Mouse (Mus musculus): ENCODE results near the gene Ccl7.

Gene Ccl7

DNA sequence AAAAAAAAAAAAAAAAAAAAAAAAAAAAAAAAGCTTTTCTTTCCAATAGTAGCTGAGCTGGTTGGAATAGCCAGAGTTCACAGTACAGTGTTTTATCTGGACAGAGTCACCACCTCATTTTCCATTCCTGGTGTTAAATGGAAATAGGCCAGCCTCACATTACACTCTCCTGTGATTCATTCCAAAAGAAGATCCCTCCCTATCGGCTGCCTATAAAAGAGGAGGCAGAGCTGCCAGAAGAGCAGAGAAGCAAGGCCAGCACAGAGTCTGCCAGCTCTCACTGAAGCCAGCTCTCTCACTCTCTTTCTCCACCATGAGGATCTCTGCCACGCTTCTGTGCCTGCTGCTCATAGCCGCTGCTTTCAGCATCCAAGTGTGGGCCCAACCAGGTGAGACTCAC lies at the start of gene Ccl7:
Gene Ccl7 (plus strand): TSS at position 242 of the 400 bp plus-strand sequence.
- no peak for DNase-seq

DNA sequence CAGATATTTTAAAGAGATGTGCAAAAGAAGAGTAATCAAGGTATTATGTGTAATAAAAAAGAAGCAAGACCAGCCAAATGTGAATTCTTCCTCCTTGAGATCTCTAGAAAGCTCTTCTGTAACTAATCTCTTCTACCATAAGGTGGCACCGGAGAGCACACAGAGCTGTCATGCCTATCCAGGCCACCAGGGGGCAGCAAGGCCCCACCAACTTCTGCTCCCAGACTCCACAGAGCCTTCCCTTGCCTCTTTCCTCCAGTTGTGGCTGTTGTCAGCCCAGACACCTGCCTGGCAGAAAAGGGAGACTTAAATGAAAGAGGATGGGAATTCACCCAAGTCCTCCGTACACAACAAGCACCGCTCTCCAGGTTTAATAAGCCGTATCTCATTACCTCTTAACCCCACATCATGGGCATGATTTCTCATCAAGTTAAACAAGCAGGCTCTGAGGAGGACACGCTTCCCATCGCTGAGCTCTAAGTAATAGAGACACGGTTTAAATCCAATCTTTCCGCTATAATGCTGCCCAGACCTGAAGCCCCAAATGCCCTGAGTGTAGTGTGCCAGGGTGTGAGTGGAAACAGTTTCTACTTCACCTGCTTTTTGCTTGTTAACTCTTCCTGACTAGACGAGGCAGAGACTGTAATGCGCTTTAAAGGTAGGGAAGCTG lies 49.2 kb upstream of the Ccl7 start:
- peak; percentile 58 for DNase-seq

DNA sequence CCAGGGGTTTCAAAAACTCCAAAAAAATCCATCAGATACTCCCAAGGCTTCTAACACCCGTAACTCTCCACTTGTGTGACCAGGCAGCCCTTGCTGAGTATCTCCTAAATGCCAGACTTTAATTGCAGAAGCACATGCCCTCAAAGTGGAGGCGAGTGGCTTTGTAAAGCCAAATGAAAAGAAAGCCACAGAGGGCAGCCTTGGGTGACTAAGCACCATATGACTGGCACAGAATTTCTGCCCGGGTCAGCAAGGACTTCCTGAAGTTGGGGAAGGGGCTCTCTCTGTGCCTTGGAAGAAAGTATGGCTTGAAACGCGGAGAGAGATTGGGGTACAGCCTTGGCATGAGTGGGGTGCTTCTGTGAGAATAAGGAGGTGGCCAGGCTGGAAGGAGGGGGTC lies 48.4 kb upstream of the Ccl7 start:
- DNase-seq: no peak

DNA sequence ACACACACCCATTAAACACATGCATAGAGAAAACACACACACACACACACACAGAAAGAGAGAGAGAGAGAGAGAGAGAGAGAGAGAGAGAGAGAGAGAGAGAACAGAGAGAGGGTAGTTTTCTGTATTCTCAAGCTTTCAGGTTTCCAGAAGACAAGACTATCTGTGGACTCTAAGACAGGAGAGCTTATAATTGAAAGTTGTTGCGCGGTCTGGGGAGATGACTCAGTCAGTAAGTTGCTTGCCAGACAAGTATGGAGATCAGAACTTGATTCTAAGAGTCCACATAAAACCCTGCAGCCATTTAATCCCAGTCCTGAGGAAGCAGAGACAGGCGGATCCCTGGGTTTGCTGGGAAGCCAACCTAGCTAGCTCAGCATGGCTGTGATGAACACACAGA lies 46.9 kb upstream of the Ccl7 start:
- no peak for DNase-seq

DNA sequence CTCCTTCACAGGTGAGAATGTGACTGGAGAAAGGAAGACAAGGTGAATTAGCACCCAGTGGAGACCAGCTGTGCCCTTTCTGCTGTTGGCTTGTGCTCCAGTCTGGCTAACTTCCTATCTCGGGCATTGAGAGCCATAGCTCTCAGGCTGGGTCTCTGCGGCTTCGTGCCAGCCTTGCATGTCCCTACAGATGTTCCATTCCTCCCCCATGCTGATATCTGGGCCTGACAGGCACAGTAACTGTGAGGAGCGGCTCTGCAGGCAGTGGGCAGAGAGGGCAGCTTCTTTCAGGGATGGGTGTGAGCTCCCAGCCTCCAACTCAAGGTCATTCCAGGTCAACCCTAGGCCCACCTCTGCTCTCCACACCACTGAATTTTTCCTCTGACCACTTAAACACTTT lies 46.0 kb upstream of the Ccl7 start:
- no peak for DNase-seq

DNA sequence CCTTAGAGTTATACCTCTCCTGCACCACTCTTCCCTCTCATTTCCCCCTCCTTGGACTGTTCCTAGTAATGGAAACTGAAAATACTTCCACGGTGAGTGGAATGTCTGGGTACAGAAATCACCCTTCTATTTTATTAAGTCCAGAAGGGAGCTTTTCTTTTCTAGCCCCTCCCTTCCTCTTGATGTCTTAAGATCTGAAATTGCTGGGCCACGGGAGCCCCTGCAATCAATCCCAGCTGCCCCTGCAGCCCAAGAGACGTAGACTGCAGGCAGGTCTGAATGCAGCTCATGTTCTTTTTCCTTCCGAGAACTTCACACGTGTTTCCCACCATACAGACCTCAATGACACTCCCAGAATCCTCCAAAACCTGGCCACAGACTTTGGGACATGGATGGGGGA lies 44.9 kb upstream of the Ccl7 start:
- no peak for DNase-seq

DNA sequence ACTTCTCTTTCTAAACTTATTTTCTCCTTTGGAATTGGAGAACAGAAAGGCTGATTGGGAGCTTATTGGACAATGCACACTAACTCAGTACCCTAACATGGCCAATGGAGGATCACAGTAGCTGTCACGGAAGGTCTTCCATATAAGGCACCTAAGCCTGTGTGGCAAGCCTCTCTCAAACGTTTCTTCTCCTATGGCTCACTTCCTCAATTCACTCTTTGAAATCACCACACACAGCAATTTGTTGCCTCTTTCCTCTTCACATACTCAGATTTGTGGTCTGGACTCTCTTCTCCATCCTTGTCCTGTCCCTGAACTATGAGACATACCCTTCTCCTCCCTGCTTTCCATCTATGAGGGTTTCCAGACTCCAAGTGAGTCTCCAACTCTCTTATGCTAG lies 40.7 kb upstream of the Ccl7 start:
- DNase-seq: no peak

DNA sequence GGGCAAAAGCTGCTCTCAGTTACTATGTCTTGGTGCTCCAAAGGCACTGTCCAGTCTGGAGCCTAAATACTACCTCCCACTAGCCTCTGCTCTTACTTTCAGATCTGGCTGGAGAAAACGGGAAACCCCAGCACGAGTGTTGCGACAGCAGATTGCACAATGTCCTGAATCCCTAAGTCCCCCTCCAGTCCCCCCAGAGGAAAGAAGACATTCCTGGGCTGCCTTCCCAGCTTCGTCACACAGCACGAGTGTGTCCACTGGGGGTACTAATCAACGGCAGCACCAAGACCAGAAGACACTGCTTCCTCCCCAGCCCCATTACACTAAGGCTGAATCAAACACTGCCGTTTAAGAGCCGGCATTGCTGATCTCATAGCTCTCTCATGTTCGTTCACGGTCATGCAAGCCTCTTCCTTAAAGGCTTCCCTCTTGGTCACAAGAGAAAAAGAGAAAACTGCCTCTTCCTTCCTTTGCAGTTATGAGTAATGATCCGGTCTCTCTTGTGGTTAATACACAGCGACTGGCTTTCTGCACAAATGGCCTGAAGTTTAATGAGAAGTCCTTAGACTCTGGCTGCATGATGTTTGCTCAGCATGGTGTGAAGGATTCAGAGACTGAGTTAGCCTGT lies 38.6 kb upstream of the Ccl7 start:
- DNase-seq: no peak

DNA sequence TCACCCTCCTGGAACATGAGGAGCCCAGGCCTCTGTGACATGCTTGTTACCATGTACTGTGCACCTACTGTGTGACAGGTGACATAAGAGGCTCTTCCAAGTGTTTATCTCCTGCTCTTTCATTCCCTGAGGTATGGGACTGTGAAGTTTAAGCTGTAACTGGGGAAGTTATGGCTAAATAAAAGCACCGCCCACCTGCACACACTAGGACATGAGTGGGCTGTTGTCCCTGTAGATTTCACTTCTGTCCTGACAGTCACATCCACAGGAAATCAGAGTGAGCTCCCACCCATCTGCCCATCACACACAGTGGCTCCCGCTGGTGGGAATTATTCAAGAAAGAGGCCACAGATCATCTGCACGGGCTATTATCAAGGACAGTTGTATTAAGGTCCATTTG lies 35.4 kb upstream of the Ccl7 start:
- DNase-seq: no peak

DNA sequence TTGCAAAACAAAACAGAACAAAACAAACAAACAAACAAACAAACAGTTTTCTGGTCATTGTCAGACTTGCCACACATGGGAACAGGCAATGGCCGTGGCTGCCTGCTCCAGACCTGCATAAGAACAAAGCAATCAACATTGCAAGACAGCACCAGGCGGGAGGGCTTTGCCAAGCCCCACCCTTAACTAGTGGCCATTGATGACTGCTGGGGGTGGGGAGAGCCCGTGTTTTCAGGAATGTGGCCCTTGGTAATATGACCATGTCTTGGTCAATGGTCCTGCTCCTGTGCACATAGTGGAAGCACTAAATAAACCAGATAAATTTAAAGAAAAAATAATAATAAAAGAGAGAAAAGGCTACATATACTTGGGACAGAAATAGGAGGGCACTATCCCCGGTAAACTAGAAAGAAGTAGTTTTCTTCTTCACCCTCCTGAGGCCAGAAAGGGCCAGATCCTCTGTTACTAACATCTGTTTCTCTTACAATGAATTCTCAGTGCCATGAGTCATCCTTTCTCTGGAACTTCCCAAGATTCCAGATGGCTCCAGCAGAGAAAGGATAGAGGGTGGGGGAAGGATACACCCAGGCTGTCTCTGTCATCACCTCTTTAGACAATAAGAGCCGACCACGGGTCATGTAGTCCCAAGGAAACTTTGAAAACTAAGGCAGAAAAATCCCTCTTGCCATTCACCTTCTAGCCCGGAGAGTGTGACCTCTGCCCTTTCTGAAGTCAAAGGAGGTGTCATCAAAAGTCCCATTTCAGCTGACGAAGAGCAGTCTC lies 33.9 kb upstream of the Ccl7 start:
- DNase-seq: no peak

DNA sequence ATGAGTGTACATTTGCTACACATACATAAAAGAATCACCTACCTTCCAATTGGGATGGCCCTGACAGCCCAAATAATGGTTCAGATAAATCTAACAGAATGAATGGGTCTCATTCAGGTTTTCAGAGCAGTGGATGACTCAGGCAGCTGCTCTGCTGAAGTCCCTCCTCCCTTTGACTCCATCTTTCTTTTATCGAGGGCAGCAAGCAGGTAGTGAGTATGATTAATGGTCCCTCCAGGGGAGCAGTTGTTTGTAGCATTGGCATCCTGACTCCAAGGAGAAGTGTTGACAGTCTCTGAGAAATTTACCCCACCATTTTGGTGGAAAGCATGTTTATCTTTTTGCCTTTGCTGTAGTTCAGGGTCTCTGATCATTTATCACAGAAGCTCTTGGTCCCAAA lies 31.8 kb upstream of the Ccl7 start:
- no peak for DNase-seq

DNA sequence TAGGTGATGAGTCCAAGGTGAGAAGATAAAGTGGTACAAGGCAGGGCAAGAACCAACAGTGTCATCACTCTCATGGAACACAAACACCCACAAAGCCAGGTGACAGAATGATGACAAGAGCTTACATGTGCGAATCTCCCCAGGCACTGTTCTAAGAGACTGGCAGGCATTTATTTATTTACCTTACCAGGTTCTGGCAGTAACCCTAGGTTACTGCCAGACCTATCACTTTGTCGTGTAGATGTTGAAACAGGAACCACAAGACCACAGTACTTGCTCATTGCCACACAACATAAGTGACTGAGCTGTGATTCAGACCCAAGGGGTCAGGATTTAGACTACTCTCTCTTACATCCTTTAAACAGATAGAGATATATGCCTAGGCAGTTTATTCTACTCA lies 30.4 kb upstream of the Ccl7 start:
- DNase-seq: no peak

DNA sequence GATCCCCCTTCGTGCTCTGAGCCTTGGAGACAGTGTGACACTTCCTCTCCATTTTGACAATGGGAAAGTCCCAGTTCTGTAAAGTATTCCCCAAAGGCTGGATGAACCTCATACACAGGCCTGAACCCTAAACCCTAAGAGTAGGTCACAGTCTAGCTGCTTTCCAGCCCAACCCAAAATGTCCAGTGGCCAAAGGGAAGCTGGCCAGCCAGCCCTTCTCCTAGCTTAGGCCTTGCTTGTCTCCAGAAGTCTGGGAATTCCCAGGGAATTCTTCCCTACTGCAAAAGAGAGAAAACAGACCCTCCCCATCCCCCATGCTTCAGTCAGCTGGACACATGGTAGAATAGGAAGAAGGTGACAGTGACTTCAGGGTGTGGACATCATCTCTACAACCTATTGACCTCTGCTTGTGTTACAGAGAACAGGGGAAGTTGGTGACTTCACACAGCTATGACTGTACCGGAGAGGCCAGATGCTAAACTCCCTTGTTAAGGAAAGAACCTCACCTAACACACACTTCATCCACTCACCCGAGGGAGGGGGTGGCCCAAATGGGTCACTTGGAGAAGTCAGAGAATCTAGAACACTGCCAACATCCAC lies 29.2 kb upstream of the Ccl7 start:
- DNase-seq: no peak

DNA sequence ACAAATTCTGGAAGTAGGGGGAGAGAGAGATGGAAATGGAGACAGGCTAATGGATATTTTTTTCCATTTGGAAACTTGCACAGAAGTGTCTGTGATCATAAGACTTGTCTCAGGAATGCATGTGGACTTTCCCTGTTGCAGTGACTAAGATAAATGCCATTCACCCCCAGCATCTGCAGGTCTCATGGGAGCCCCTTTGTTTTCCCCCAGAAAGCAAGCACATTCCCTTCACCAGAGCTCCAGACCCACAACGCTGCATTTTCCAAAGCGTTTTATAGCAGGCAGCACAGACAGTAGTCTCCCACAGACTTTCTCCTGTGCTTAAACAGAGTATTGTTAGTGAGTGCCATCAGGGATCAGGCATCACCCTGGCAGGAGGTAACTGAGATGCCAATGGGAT lies 26.1 kb upstream of the Ccl7 start:
- no peak for DNase-seq

DNA sequence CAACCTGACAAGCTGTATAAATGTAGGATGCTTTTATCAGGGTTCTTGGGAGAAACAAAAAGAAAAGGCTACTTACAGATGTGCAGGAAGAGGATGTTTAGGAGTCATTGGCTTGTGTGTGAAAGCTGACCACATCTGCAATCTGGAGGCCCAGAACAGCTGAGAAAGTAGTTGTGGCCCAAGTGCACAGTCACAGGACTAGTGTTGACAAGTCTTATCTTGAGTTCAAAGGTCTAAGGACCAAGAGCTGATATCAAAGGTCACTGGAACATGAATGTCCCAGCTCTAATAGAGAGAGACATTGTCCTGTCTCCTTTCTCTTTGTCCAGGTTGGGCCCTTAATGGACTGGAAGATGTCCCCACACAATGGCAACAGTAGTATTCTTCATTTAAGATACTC lies 25.7 kb upstream of the Ccl7 start:
- DNase-seq: no peak

DNA sequence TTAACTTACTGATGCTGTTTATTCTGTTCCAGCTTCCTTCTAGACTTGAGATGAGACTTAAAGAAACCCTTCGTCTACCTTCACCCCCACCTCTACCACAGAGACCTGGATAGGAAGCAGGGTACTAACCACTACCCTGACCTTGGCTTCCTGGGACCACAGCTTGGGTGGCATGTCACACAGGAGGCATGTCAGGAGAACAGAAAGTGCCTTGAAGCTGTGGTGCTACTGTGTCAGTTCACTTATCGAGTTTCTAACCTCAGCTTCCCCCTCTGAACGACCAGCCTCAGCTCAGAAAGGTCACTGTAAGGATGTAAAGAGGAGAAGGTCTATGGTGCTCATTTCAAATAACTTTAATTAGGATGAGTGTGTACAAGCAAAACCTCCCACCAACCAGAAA lies 24.1 kb upstream of the Ccl7 start:
- DNase-seq: no peak

DNA sequence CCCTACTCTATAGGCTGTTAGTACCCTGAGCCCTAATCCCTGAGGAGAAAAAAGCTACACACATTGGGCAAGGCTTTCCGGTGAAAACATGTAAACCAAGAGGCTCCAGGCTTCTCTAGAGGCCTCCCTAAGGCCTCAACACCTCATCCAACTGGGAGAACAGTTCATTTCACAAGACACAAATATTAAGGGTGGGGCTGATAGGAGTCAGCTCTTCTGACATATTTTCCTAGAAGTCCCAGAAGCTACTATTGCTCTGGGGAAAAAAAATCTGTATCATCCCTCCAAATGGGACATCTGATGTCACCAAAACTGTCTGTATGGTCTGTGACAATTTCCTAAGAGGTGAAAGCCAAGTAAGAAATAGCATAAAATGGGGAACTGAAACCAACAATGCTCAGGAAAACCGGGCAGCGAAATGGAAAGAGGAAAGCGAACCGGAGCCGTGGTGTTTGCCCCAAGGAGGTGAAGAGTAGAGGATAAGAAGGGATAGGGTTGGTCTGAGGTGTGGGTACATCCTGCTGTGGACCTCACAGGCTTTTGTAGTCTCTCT lies 22.9 kb upstream of the Ccl7 start:
- no peak for DNase-seq

DNA sequence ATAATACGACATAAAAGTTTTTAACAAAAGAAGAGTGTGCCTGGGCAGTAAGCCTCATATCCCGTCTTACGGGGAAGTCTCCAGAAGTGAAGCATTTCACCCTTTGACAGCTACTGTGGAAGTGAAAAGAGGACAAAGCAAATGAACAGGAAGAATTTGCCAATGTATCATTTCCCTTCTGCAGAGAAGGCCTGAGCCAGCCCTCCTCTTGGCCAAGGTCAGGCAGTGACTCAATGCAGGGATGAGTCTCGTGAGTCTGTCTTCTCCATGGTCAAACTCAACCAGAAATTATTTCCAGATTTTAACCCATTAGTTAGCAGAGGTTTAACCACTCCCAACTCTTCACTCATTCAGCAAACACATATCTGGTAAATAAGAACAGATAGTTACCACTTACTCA lies 21.7 kb upstream of the Ccl7 start:
- no peak for DNase-seq

DNA sequence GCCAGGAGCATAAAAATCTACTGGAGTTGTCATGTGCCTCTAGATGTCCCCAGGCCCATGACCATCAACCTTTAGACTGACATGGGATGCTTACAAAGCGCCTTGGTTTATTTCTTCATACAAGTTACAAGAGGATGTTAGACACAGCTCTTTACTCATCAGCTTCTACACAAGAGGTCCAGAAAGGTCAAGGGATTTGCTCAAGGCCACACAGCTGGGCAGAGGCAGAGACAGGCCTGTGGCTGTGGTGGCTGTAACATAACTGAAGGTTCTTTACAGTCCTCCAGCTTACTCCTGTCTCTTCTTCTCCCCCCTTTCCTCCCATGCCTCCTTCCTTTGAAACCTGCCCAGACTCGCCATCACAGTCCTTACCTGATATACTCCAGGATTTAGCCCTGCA lies 15.3 kb upstream of the Ccl7 start:
- no peak for DNase-seq

DNA sequence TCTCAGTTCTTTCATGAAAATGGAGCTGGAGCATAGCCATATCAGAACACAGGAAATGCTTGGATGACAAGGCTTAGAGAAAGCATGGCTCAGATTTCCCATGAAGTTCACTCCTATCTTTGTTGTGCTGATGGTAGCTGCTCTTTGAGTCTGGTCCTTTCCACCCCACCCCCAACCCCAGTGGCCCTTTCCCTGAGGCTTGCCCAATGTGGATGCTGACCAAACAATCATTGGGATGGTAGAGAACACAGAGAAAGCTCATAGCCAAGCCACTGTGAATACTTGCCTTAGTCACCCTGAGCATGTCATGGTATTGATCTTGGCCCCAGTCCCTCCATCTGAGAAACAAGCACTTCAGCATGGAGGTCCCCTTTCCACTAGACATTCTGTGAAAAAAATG lies 13.4 kb upstream of the Ccl7 start:
- no peak for DNase-seq

DNA sequence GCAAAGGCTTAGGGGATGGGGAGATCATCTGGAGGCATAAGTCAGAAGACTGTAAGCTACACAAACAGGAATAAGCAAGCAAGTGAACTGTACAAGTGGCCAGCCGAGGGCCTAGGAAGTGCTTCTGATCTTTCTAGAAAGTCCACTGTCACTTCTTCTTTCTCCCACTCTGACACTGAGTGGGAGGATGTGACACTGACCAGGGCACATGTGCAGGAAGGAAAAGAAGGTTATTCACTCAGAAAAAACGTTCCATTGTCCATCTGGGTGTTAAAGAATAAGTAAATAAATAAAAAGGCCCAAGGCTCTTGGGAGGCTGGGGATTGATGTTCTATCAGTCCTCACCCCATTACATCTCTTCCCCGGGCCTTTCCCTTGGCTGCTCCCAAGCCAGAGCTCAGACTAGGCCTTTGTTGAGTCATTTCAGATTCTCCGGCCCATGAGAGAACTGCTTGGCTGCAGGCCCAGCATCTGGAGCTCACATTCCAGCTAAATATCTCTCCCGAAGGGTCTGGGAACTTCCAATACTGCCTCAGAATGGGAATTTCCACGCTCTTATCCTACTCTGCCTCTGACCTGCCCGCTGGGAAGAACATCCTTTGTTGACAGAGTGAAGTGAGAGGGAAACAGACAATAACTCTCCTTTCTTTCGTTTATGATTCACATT lies 12.7 kb upstream of the Ccl7 start:
- no peak for DNase-seq

DNA sequence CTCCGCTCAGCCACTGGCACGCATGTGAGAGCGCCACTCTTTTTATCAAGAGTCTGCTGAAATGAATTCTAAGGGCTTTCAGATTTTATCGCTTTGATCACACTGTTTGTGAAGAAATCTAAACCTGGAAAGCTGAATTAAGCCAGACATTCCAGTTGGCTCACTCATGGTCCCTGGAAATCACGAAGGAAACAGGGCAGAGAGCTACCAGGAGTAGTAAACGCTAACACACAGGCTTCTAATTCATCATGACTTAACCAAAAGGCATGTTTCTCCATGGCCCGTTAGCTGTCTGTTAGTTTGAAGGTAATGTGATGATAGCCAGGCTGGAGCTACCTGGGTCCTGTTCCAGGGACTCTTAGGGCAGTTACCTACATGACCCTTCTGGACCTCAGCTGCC lies 11.1 kb upstream of the Ccl7 start:
- DNase-seq: no peak

DNA sequence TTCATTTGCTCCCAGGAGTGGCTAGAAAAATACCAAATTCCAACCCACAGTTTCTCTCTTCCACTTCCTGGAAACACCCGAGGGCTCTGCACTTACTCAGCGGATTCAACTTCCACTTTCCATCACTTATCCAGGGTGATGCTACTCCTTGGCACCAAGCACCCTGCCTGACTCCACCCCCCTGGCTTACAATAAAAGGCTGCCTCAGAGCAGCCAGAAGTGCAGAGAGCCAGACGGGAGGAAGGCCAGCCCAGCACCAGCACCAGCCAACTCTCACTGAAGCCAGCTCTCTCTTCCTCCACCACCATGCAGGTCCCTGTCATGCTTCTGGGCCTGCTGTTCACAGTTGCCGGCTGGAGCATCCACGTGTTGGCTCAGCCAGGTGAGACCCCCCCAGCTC lies 10.2 kb upstream of the Ccl7 start, which contains the start of gene Ccl2:
Gene Ccl2 (plus strand): TSS at position 216 of the 400 bp plus-strand sequence.
- peak; percentile 32 for DNase-seq
